Mouse (Mus musculus) megakaryocyte-erythroid progenitor cell, adult 5-6 weeks (primary cell): ENCODE measurements around the gene Anapc5. TPM values are rescaled to one million over a fixed set of nuclear protein-coding genes. Genes with fewer than 3 reads are reported as not detected.
A peak's percentile ranks its signal among the peaks of the same experiment; 100 is the strongest.

ENCODE experiments used
- ATAC-seq: replicated peaks from 2 replicates; pipeline ENCODE4 v1.8.0; 2016; ENCODE audit warnings: mild to moderate bottlenecking, inconsistent platforms; ENCODE audit not compliant: severe bottlenecking, poor library complexity, low FRiP score, low TSS enrichment
- total RNA-seq, 2 experiments: library from RNA; stranded (forward) in 1 of 2; stranded (reverse) in 1 of 2; fragments of 200-1000, 215-1000 nt in 1 of 2; fragments of >200 nt in 1 of 2; fragmentation: Nextera tagmentation in 1 of 2; gene quantifications; 2 replicates each; pipeline ENCODE4 v1.2.3; 2014 to 2017

Anapc5 gene
- total RNA-seq (2014; fragmentation: Nextera tagmentation) (338 and 413 TPM in 2 replicates), total RNA-seq (2017) (279 and 302 TPM in 2 replicates)

- peak; percentile 97 for ATAC-seq
Observed at GRCm38 (mm10) chr5:122820777-122821523, at the start of gene Anapc5. Anapc5 (minus strand) TSS chr5:122821339.

- ATAC-seq, result no peak
Observed at GRCm38 (mm10) chr5:122863053-122863452, 41.9 kb upstream of the Anapc5 start.

GRCm38 (mm10) chr5:122855858-122856257, 34.7 kb upstream of the Anapc5 start:
- no peak for ATAC-seq

DNA sequence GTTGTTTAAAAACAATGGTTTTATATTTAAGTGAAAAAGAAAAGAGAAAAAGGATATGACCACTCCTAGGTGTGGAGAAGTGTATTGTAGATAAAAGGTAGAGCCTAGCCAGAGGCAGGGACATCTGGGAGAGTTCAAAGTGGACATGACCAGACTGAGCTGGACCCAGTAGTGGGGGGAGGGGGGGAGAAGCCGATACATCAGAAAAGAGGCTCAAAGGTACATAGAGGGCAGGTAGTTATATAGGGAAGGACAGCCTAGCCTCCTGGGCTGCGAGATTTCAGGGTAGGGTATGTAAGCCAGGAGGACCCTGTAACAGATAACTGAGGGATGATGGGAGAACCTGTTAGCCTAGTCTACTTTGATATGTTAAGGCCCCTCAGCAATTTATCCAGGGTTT, 31.5 kb upstream of the Anapc5 start:
- ATAC-seq, result no peak

- ATAC-seq, result peak; percentile 71
Observed at GRCm38 (mm10) chr5:122850319-122851002, 29.3 kb upstream of the Anapc5 start.

DNA sequence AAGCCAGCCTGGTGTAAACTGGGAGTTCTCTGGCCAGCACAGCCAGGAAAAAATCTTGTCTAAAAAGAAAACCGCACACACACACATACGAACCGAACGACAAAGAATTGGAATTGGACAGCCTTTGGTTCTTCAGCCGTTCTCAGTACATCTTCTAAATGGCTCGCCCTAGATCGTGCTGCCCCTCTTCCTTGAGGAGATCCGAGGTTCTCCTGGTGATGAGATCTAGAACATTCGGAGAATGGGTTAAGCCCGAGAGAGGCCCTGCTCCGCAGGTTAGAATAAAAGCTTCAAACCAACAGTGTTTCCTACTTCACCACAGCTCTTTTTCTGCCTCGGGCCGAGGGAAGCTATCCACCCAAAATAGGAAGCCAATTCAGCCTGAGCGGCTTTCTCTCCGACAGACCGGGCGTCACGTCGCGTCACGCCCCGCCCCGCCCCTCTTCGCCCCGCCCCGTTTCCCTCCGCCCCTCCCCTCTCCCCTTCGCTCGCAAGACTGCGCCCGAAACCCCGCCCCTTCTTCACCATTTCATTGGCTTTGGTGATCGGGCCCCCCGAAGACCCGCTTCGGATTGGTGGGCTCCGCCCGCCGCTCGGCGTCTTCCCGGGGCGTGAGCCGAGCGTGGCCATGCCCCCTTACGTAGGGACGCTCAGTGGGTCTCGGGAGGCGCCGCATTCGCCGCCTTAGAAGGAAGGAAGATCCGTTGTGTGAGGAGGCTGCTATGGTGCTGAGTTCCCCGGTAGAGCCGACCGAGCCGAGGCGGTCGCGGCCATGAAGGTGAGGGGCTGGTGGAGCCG, 28.6 kb upstream of the Anapc5 start, which contains the start of gene Rnf34:
Gene Rnf34, plus strand, starts transcription at position 528 of the 798 bp plus-strand sequence.
- peak; percentile 99 for ATAC-seq

- ATAC-seq, result no peak
Observed at GRCm38 (mm10) chr5:122843799-122844198, 22.7 kb upstream of the Anapc5 start.

GRCm38 (mm10) chr5:122841126-122841525, 20.0 kb upstream of the Anapc5 start:
- ATAC-seq, result no peak

DNA sequence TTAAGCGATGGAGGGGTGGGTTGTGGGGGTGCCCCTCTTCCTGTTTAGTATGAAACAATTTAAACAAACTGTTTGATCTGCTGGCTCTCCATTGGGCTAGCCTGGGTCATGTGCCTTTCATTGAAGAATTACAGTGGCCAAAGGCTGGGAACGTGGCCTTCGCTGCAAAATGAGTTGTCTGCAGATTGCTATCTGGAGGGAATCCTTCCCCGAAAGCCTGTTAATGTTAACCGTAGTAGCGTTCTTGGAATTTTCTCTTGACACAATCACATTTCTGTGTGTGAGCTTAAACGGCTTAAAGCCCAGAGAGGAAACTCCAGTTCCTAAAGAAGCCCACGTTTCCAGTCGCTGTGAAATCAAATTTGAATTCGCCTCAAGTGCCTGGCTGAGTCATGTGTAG, 11.9 kb upstream of the Anapc5 start:
- ATAC-seq, result no peak

DNA sequence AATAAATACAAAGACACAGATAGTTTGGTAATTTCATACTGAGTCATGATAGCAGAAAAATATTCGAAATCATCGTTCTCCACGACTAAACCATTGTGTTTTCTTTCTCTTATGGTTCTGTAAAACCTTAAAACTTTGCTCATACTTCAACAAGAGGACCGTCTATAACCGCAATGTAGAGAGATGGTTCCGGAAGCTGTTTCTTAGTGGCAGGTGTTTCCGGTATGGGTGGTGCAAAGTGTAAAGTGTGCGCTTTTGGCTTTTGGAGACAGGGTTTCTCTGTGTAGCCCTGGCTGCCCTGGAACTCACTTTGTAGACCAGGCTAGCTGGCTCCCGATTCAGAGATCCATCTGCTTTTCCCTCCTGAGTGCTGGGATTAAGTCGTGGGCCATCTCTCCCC, 11.4 kb upstream of the Anapc5 start:
- ATAC-seq, result no peak

DNA sequence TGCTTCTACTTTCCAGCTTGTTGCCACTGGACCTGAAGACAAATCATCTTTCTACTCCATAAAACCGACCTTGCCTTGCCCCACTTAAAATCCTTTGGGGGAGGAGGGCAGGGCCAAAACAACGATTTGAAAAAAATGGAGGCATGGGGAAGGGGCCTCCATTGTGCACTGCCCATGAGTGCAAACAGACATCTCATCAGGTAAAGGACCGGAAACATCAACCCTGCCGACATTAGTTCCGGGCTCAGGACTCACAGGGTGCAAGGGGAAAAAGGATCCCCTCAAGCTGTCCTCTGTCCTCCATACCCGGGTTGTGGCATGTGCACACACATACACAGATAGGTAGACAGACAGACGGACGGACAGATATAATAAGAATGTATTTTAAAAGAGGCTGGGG, 4.0 kb upstream of the Anapc5 start:
- no peak for ATAC-seq

- ATAC-seq, result no peak
Observed at GRCm38 (mm10) chr5:122824450-122824849, 3.3 kb upstream of the Anapc5 start.

DNA sequence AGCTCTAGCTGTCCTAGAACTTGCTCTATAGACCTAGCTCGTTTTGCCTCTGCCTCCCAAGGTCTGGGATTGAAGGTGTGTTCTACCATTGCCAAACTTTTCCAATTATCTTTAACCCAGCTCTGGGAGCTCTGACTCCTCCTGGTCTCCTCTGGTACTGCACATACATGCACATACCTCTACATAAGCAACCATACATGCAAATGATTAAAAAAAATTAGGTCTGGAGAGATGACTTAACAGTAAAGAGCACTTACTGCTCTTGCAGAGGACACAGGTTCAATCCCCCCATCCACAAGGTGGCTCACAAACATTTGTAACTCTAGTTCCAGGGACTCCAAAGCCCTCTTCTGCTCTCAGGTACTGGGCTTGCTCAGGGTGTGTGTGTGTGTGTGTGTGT, 2.8 kb upstream of the Anapc5 start:
- no peak for ATAC-seq

DNA sequence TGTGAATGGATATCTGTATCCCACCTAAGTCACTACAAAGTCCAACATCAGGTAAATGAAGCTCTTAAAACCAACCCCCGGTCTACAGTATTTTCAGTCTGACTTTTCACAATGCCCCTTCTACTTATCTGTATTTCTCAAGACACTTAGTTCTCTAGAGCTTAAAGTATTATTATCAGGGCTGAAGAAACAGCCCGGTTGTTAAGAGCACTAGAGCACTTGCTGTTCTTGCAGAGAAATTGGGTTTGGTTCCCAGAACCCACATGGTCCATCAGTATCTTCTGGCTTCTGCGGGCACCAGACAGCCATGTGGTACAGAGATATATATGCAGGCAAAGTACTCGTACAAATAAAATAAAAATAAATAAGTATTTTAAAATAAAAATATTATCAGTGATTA, 1.3 kb upstream of the Anapc5 start:
- ATAC-seq, result no peak

DNA sequence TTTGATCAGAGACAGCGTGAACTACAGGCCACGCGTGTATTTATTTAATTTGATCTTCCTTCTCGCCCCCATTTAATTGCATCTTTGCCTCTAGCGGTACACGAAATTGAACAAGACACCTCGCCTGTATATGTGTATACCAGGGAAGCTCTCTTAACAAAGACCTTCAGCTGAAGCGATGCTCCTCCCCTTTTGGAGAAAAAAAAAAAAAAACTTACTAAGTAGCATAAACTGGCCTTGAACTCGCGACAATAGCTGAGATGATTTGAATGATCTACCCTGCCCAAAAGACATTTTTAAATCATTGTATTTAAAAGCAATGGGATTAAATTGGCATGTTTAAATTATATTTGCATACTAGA, 366 bp upstream of the Anapc5 start:
- ATAC-seq, result peak; percentile 38; the same call in 1 of the 2 replicates

GRCm38 (mm10) chr5:122812699-122813098, 8.4 kb downstream of the Anapc5 start:
- ATAC-seq, result no peak

- ATAC-seq, result peak; percentile 78
Observed at GRCm38 (mm10) chr5:122811364-122812079, 9.6 kb downstream of the Anapc5 start.

DNA sequence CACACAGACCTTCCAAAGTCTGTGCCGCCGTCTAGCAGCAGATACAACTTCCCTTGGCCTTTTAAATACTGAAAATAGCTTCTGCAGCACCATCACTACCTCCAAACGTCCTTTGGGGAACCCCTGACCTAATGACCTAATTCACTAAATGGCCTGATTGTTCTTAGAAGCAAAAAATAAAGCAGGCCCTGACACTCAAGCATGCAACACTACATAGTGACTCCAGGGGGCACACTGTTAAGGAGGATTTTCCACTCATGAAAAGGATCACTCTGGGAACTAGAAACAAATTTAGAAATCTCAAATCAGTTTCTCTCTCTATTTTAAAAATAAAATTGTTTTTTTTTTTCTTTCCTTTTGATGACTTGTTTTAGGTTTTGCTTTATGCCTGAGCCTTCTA, 15.6 kb downstream of the Anapc5 start:
- ATAC-seq, result no peak

DNA sequence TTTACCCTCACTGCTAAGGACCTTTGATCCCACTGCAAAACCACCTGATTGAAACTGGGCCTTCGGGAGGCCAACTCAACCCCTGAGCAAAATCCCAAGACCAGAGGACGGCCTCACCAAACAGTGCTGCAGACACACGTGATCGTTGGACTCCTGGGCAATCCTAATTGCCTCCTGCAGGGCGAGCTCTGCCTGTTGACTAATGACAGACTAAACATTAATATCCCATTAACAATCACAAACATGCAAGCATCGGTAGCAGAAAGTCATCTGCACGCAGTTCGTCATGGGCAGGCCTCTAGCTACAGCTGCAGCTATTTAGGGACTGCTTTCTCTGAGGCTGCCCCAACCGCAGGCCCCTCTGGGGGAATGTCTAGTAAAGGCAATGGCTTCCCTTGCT, 18.4 kb downstream of the Anapc5 start:
- ATAC-seq, result no peak

DNA sequence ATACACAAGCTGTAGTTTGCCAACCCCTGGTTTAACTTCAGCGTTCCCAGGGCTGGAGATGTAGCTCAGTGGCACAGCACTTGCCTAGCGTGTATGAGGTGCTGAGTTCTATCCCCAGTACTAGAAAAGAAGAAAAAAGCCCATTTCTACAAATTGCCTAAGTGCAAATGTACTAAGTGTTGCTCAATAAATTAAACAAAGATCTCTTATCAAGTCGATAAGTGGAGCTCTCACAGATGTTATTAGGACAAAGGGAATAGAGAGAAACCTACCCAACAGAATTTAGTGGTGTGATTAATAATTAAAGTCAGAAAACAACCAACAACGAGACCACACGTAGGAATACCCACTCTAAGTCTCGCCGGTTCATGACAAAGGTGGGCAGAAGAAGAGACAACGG, 19.5 kb downstream of the Anapc5 start:
- no peak for ATAC-seq
